Mouse (Mus musculus): ENCODE measurements around the gene Hspb1.

DNA sequence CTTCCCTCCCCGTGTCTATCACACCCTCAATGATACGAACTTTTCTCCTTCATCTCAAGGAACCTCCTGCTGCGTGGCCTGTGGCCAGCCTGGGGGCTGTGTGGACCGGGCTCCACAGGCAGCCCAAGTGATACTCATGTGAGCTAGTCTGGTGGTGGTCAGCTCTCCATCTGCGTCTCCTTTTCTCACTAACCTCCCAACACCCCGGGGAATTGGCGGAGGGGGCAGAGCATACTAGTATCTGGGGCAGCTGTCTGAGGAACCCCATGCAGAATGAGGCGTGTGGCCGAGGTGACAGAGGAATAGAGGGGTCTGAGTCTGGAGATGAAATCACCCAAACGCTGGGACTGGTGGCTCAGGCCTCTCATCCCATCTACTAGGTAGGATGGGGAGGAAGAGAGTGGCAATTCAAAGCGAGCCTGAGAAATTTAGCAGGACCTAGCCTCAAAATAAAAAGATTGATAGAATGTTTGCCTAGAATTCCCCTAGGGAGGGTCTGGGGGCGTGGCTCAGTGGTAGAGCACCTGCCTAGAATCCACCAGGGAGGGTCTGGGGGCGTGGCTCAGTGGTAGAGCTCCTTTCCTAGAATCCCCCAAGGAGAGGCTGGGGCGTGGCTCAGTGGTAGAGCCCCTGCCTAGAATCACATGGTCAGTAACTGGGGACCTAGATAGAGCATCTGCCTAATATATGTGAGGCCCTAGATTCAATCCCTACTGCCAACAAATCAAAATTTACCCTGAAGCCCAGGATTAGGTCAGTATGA, 17.9 kb upstream of the Hspb1 start:
- no peak for TF ChIP-seq CTCF (IDR thresholded peaks at IDR 0.05; ENCODE audit: low read depth, low read length)
- TF ChIP-seq POLR2A (IDR thresholded peaks at IDR 0.05; ENCODE audit: insufficient read depth, low read length) = no peak
- TF ChIP-seq EP300 (IDR thresholded peaks at IDR 0.05; ENCODE audit: insufficient read depth, low read depth, low read length) = no peak

All from ES-Bruce4 (cell line).